Mouse (Mus musculus): ENCODE measurements around the gene Tjp2.

- TF ChIP-seq CTCF (IDR thresholded peaks at IDR 0.05; ENCODE audit: low read depth) (no peak), EP300 (optimal IDR thresholded peaks at IDR 0.05) (no peak)
Measured at GRCm38 (mm10) chr19:24064348-24064895, 160.4 kb downstream of the Tjp2 start.

Data from stomach, postnatal 0 days (tissue).